Mouse (Mus musculus) cortical plate, adult 2 months (tissue): ENCODE results near the gene Dusp15. TPM values are rescaled to one million over a fixed set of nuclear protein-coding genes. Genes with fewer than 3 reads are reported as not detected.
A peak's percentile ranks its signal among the peaks of the same experiment; 100 is the strongest.

Experiments used
- H3K27ac ChIP-seq: fragments of 200-500 bp; 2 replicates; pipeline ENCODE4 v1.5.1; 2012; ENCODE audit warnings: low read length, control low read depth, inconsistent platforms; ENCODE audit not compliant: insufficient read depth
- H3K4me1 ChIP-seq: fragments of 200-500 bp; 2 replicates; pipeline ENCODE4 v1.6.1; 2011; ENCODE audit warnings: low read length; ENCODE audit not compliant: control insufficient read depth, insufficient read depth
- H3K4me3 ChIP-seq: fragments of 200-500 bp; 2 replicates; pipeline ENCODE4 v1.5.1; 2011; ENCODE audit warnings: mild to moderate bottlenecking, low read length, control low read depth; ENCODE audit not compliant: insufficient read depth
- CTCF ChIP-seq: fragments of 200-500 bp; IDR thresholded peaks from 2 replicates; pipeline ENCODE4 v1.5.1; 2011; ENCODE audit warnings: mild to moderate bottlenecking, control low read depth, low read length; ENCODE audit not compliant: insufficient read depth; ENCODE audit errors: extremely low read depth
- POLR2A ChIP-seq: fragments of 200-500 bp; IDR thresholded peaks from 2 replicates; pipeline ENCODE4 v1.6.1; 2011; ENCODE audit warnings: mild to moderate bottlenecking, low read length, control low read depth; ENCODE audit not compliant: insufficient read depth; ENCODE audit errors: extremely low read depth
- polyA plus RNA-seq: library from polyadenylated mRNA; depleted of rRNA; stranded (reverse); fragments of >200 nt; gene quantifications from 2 replicates; pipeline ENCODE4 v1.2.3, GENCODE M21; 2012; rRNA removed

Gene Dusp15
- polyA plus RNA-seq: 37.7 and 40.7 TPM in 2 replicates

- no peaks in the 10 kb centered on the region for H3K4me1 ChIP-seq
- TF ChIP-seq POLR2A (0 out of 2 replicates have a peak, but pooled peaks have one; percentile 36), CTCF (no peak)
- peak within 1 kb of the TSS; percentile 41; the same call in 1 of the 2 replicates for H3K27ac ChIP-seq
- H3K4me3 ChIP-seq: peak within 1 kb of the TSS; percentile 56
Measured at GRCm38 (mm10) chr2:152951065-152951849, at the start of gene Dusp15. TSS of gene Dusp15 (minus strand) at chr2:152951698.

DNA sequence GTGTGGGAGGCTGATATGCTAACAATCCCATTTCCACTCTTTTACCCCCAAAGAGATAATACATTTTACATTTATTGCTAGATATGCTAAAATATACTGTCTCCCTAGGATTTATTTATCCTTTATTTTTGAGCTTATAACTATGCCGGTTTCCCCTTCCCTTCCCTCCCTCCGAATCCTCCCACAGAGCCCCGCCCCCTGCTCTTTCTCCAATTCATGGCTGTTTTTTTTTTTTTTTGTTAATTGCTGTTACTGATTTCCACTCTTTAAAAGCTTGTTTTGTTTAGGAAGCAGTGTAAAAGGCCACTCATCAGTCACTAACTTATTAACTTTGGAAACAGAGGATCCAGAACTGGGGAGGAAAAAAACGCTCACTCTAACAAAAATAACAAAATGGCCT, 45.5 kb upstream of the Dusp15 start:
- Histone ChIP-seq H3K4me3 (no peak overlapping the region), H3K4me1 (no peaks in the 10 kb centered on the region), H3K27ac (no peak overlapping the region)
- TF ChIP-seq CTCF (no peak), POLR2A (no peak)

- Histone ChIP-seq H3K4me1 (no peaks in the 10 kb centered on the region), H3K4me3 (no peak overlapping the region), H3K27ac (no peak overlapping the region)
- TF ChIP-seq POLR2A (no peak), CTCF (no peak)
Measured at GRCm38 (mm10) chr2:152991529-152991928, 40.0 kb upstream of the Dusp15 start.

DNA sequence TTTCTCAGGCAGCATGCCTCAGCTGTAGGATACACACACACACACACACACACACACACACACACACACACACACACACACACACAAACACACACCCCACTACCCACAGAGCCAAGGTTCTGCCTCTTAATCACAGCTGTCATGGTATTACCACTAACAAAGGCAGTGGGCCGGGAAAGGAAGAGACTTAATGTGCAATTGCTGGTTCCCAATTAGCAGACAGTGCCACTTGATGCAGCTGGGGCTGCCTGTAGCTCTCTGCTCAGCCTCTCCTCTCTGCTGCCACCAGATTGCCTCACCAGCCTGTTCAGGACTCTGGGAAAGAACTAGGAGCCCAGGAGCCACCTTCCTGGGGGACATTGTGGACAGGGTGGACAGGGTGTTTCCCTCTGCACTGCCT, 34.1 kb upstream of the Dusp15 start:
- Histone ChIP-seq H3K4me3 (no peak overlapping the region), H3K27ac (no peak overlapping the region), H3K4me1 (no peaks in the 10 kb centered on the region)
- TF ChIP-seq CTCF (no peak), POLR2A (no peak)

DNA sequence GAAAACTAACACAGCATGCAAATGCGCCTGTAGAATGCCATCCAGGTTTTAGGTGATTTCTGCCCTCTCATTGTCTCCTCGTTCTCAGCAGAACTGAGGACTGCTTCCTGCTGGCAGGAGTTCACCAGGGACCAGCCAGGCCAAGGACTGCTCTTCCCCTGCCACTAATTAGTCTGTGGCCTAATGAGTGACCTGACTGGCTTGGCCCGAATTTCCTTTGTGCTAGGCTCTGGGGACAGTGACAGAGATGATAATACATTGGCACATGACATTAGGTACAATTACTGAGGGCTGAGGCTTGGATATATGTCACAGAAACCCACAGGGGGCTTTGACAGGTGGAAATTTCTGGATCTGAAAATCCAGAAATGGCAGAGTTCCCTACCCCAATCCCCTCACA, 25.5 kb upstream of the Dusp15 start:
- no peak for TF ChIP-seq CTCF
- TF ChIP-seq POLR2A: no peak
- no peak overlapping the region for H3K27ac ChIP-seq
- H3K4me3 ChIP-seq: no peak overlapping the region
- H3K4me1 ChIP-seq: no peaks in the 10 kb centered on the region

- no peak for TF ChIP-seq POLR2A
- TF ChIP-seq CTCF: no peak
- H3K4me3 ChIP-seq: no peak overlapping the region
- H3K4me1 ChIP-seq: no peaks in the 10 kb centered on the region
- no peak overlapping the region for H3K27ac ChIP-seq
Measured at GRCm38 (mm10) chr2:152965555-152965954, 14.1 kb upstream of the Dusp15 start.

GRCm38 (mm10) chr2:152962091-152962793, 10.7 kb upstream of the Dusp15 start, which contains the start of gene Ttll9:
TSS of gene Ttll9 (plus strand) at chr2:152962485.
- Histone ChIP-seq H3K4me3 (peak within 1 kb of the TSS; percentile 35), H3K27ac (no peak within 1 kb of the TSS), H3K4me1 (no peaks in the 10 kb centered on the region)
- no peak for TF ChIP-seq CTCF
- TF ChIP-seq POLR2A: no peak

- TF ChIP-seq POLR2A: no peak
- TF ChIP-seq CTCF: no peak
- H3K27ac ChIP-seq: no peak overlapping the region
Measured at GRCm38 (mm10) chr2:152958116-152958515, 6.6 kb upstream of the Dusp15 start.

DNA sequence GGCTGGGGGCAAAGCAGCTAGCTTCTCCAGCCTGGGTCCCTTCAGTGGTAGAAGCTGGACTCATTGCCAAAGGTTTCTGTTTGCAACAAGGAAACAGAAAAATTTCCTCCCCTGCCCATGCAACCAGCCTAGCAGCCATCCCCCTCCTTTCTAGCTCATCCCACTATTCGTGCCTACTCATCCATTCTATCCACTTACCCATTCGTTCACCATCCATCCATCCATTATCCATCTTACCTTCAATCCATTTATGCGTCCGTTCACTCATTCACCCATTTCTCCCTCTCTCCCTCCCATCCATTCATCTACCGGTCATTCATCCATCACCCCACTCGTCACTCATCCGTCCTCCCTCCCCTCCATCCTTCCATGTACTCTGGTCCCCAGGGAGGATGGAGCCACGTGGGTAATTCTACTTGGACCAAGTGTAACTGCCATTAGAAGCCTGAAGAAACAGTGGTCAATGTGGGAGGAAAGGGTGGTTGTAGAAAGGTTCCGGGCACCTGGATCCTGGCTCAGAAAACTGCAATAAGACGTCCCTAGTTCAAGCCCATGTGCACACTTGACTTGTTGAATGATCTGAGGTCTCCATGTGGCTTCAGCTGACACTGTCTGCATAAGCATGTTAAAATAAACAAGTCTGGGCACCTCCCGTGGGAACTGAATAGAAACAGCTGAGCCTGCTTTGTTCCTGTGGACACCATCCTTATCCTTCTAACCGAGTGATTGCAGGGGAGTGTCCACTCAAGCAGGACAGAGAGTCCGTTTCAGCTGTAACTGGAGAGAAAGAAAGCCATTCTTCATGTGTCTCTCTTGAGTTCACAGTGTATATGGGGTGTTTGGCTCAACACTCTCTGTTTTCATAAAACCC, 587 bp upstream of the Dusp15 start:
- Histone ChIP-seq H3K4me3 (peak overlapping the region; percentile 56), H3K27ac (peak overlapping the region; percentile 41; the same call in 1 of the 2 replicates), H3K4me1 (no peaks in the 10 kb centered on the region)
- TF ChIP-seq POLR2A (no peak), CTCF (no peak)

More at GRCm38 (mm10) chr2:152958116-152958515, 6.6 kb upstream of the Dusp15 start:
- no peaks in the 10 kb centered on the region for H3K4me1 ChIP-seq
- no peak overlapping the region for H3K4me3 ChIP-seq
